Mouse (Mus musculus): ENCODE results near the gene Lgals2. TPM values are rescaled to one million over a fixed set of nuclear protein-coding genes. Genes with fewer than 3 reads are reported as not detected.
A peak's percentile ranks its signal among the peaks of the same experiment; 100 is the strongest.

The Lgals2 gene
- 2.2 TPM in 1 of 2 replicates, not detected in the other for polyA plus RNA-seq (2015; fragmentation: Nextera tagmentation; extraction: Ambion mirVana)

DNA sequence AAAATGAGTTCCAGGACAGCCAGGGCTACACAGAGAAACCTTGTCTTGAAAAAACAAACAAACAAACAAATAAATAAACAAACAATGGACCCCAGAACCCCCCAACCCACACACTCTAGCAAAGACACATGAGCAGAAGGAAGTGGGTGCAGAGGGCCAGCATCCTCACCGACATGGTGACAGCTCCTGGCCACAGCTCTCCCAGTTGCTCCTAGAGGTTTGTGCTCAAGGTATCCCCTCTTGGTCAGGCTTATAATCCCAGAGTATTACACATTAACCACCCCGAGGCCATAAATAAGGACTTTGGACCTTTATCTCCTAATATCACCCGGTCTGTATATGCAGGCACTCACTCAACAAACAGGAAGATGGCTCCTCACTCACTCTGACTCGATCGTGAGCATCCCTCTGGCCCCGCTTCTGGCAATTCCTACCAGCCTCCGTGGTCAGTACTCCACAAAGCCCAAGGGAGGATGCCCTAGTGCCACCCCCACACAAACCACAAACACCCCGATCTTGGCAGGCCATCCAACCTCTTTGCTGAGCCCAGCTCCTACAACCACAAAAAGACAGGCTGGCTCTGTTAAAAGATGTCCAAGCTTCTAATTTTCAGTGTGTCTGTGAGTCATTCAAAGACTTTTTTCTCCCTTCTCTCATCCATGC lies at the start of gene Lgals2:
Lgals2 (minus strand) TSS at position 227 of the 663 bp plus-strand sequence.
- peaks cover 13% of the 10 kb centered on the region; the same call in 1 of the 2 replicates for H3K4me1 ChIP-seq (ENCODE audit: control insufficient read depth, insufficient read depth, low read length)
- no peak within 1 kb of the TSS for H3K4me2 ChIP-seq (ENCODE audit: low read depth, low read length)
- no peaks in the 10 kb centered on the region for H3K27me3 ChIP-seq (ENCODE audit: control insufficient read depth, insufficient read depth, low read length)
- H3K36me3 ChIP-seq (ENCODE audit: control insufficient read depth, insufficient read depth) = no peaks in the 10 kb centered on the region
- no peak within 1 kb of the TSS for H3K27ac ChIP-seq (ENCODE audit: low read length)
- H3K9ac ChIP-seq (ENCODE audit: low read length) = no peak within 1 kb of the TSS
- no peaks in the 10 kb centered on the region for H3K9me3 ChIP-seq (replicated peaks; ENCODE audit: control insufficient read depth, low read length)
- whole genome bisulfite sequencing = 69% methylated on average over 8 of the region's 8 CpGs
- ATAC-seq (replicated peaks; ENCODE audit: extremely low read depth, insufficient read depth, low FRiP score) = no peak
- no peak within 1 kb of the TSS for H3K4me3 ChIP-seq (ENCODE audit: low read length)

DNA sequence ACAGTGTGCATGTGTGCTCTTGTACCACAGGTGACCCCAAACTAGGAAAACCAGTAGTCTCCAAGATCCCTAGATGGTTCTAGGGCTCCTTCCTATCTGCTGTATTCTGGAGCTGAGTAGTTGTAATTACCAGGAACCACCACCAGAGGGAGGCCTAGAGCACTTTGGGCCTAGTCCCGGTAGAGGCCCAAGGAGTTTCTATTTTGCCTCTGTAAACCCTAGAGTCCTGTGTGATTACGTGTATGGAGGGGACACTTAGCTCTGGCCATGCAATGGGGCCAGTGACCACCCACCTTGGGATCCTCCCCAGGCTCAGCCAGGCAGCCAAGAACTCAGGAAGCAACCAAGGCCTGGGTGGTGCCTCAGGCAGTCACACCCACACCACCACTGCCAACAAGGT lies 47.9 kb upstream of the Lgals2 start:
- Histone ChIP-seq H3K27me3 (ENCODE audit: control insufficient read depth, insufficient read depth, low read length) (no peaks in the 10 kb centered on the region), H3K9ac (ENCODE audit: low read length) (peak overlapping the region; percentile 62), H3K36me3 (ENCODE audit: control insufficient read depth, insufficient read depth) (peaks cover 23% of the 10 kb centered on the region), H3K4me1 (ENCODE audit: control insufficient read depth, insufficient read depth, low read length) (peaks cover 24% of the 10 kb centered on the region), H3K9me3 (replicated peaks; ENCODE audit: control insufficient read depth, low read length) (no peaks in the 10 kb centered on the region), H3K4me2 (ENCODE audit: low read depth, low read length) (no peak overlapping the region), H3K4me3 (ENCODE audit: low read length) (no peak overlapping the region), H3K27ac (ENCODE audit: low read length) (no peak overlapping the region)
- 18% methylated on average over 2 of the region's 2 CpGs for WGBS
- ATAC-seq (replicated peaks; ENCODE audit: extremely low read depth, insufficient read depth, low FRiP score) = no peak

DNA sequence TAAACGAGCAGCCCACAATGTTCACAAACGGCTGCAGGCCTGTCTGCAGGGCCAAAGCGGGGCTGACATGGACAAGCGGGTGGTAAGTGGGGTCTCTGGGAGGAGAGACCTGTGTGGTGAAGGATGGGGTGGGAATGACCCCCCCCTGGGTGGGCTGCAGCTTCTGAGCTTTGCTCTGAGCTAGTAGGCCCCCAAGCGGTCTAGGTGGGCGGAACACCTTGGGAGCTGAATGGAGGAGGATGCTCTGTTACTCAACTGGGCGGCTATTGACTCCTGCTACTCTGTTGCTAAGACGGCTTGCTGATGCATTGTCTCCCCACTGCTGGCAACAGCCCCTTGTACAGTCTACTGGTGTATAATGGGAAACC lies 46.1 kb upstream of the Lgals2 start:
- H3K9ac ChIP-seq (ENCODE audit: low read length) = peak overlapping the region; percentile 86
- H3K27me3 ChIP-seq (ENCODE audit: control insufficient read depth, insufficient read depth, low read length) = no peaks in the 10 kb centered on the region
- peak overlapping the region; percentile 80; the same call in 1 of the 2 replicates for H3K27ac ChIP-seq (ENCODE audit: low read length)
- H3K4me2 ChIP-seq (ENCODE audit: low read depth, low read length) = peak overlapping the region; percentile 89
- H3K4me3 ChIP-seq (ENCODE audit: low read length) = peak overlapping the region; percentile 83
- ATAC-seq (replicated peaks; ENCODE audit: extremely low read depth, insufficient read depth, low FRiP score) = no peak
- peaks cover 10% of the 10 kb centered on the region for H3K36me3 ChIP-seq (ENCODE audit: control insufficient read depth, insufficient read depth)
- WGBS = 62% methylated on average over 8 of the region's 8 CpGs
- H3K4me1 ChIP-seq (ENCODE audit: control insufficient read depth, insufficient read depth, low read length) = peaks cover 39% of the 10 kb centered on the region
- H3K9me3 ChIP-seq (replicated peaks; ENCODE audit: control insufficient read depth, low read length) = no peaks in the 10 kb centered on the region

DNA sequence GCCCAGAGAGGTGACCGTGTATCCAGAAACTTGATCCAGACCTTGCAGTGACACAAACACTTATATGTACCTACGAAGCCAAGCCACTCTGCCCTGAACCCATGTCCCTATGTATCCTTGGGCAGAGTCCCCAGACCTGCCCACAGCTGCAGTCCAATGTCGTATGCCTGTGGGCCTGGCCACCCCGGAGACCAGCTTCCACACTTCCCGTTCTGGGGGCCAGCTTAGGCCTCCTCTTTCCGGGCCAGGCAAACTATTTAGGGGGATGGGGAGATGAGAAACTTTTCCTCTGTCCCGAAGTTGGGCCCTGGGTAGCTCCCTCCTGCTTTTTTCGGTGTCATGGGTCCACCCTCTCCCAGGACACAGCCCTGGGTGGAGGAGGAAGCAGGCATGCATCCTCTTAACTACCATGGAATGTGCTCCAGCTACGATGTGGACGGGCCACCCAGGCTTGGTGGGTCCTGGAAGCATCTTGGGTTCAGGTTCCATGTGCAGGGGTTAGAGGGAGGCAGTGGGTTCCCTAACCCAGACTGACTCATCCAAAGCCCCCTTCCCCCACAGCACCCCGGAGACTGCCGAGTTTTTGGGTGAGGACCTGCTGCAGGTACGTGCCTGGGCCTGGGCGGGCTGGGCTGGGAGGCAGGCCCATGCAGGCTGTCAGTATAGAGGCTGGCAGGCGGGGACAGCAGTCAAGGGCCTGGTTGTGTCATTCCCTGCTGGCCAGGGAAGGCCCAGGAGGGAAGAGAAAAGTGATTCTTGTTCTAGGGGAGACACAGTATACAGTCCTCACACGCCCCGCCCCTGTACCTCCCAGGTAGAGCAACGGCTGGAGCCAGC lies 45.5 kb upstream of the Lgals2 start:
- H3K27me3 ChIP-seq (ENCODE audit: control insufficient read depth, insufficient read depth, low read length) = no peaks in the 10 kb centered on the region
- H3K27ac ChIP-seq (ENCODE audit: low read length) = peak overlapping the region; percentile 80
- no peaks in the 10 kb centered on the region for H3K9me3 ChIP-seq (replicated peaks; ENCODE audit: control insufficient read depth, low read length)
- no peak for ATAC-seq (replicated peaks; ENCODE audit: extremely low read depth, insufficient read depth, low FRiP score)
- H3K9ac ChIP-seq (ENCODE audit: low read length) = peak overlapping the region; percentile 86
- peak overlapping the region; percentile 89 for H3K4me2 ChIP-seq (ENCODE audit: low read depth, low read length)
- H3K4me1 ChIP-seq (ENCODE audit: control insufficient read depth, insufficient read depth, low read length) = peaks cover 41% of the 10 kb centered on the region
- WGBS = 21% methylated on average over 18 of the region's 18 CpGs
- peaks cover 6% of the 10 kb centered on the region; the same call in 1 of the 2 replicates for H3K36me3 ChIP-seq (ENCODE audit: control insufficient read depth, insufficient read depth)
- H3K4me3 ChIP-seq (ENCODE audit: low read length) = peak overlapping the region; percentile 83

DNA sequence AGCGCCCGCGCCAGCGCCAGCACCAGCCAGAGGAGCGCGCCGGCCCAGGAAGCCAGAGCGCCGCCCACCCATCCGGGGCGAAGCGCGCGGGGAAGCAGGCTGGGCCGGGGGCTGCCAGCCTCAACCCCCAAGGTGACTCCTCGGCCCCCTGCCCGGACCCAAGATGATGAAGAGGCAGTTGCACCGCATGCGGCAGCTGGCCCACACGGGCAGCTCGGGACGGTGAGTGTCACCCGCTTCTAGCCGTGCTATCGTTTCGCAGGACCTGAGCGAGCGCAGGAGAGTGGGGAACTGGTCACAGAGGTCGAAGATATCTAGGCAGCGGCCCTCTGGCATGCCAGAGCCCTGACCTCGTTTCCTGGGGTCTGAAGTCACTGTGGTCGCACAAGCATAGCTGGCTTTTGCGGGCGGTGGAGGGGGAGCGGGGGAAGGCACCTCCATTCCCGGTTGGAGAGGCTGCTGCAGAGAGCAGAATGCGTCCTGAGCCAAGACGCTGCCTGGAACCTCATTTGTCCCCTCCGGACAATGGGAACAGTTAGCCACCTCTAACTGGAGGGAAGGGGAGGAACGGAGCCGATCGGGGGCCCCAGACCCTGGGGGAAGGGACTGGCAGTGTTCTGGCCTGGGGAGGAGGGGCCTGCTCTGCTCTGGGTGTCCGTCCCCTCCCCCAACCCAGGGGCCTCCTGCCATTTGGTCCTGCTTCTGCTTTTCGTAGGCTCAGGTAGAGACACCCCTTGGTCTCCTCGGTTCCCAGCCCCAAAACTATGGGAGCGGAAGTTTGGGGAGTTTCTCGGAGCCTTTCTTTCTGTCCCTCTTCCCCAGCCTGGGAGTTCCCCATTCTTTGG lies 44.6 kb upstream of the Lgals2 start, which contains the start of gene Sh3bp1:
Sh3bp1 (plus strand) TSS at position 29 of the 845 bp plus-strand sequence.
- peak within 1 kb of the TSS; percentile 86 for H3K9ac ChIP-seq (ENCODE audit: low read length)
- H3K27ac ChIP-seq (ENCODE audit: low read length) = peak within 1 kb of the TSS; percentile 80
- H3K9me3 ChIP-seq (replicated peaks; ENCODE audit: control insufficient read depth, low read length) = no peaks in the 10 kb centered on the region
- peaks cover 41% of the 10 kb centered on the region for H3K4me1 ChIP-seq (ENCODE audit: control insufficient read depth, insufficient read depth, low read length)
- peak within 1 kb of the TSS; percentile 89 for H3K4me2 ChIP-seq (ENCODE audit: low read depth, low read length)
- no peaks in the 10 kb centered on the region for H3K27me3 ChIP-seq (ENCODE audit: control insufficient read depth, insufficient read depth, low read length)
- peaks cover 4% of the 10 kb centered on the region; the same call in 1 of the 2 replicates for H3K36me3 ChIP-seq (ENCODE audit: control insufficient read depth, insufficient read depth)
- ATAC-seq (replicated peaks; ENCODE audit: extremely low read depth, insufficient read depth, low FRiP score) = peak; percentile 68
- H3K4me3 ChIP-seq (ENCODE audit: low read length) = peak within 1 kb of the TSS; percentile 83
- WGBS = 1% methylated on average over 47 of the region's 47 CpGs

- no peaks in the 10 kb centered on the region; the same call in 1 of the 2 replicates for H3K36me3 ChIP-seq (ENCODE audit: control insufficient read depth, insufficient read depth)
- no peak for ATAC-seq (replicated peaks; ENCODE audit: extremely low read depth, insufficient read depth, low FRiP score)
- peak within 1 kb of the TSS; percentile 86 for H3K9ac ChIP-seq (ENCODE audit: low read length)
- H3K4me3 ChIP-seq (ENCODE audit: low read length) = peak within 1 kb of the TSS; percentile 83
- peak within 1 kb of the TSS; percentile 89 for H3K4me2 ChIP-seq (ENCODE audit: low read depth, low read length)
- no peaks in the 10 kb centered on the region for H3K27me3 ChIP-seq (ENCODE audit: control insufficient read depth, insufficient read depth, low read length)
- WGBS = 2% methylated on average over 20 of the region's 20 CpGs
- peaks cover 41% of the 10 kb centered on the region for H3K4me1 ChIP-seq (ENCODE audit: control insufficient read depth, insufficient read depth, low read length)
- H3K9me3 ChIP-seq (replicated peaks; ENCODE audit: control insufficient read depth, low read length) = no peaks in the 10 kb centered on the region
- peak within 1 kb of the TSS; percentile 80 for H3K27ac ChIP-seq (ENCODE audit: low read length)
Measured at GRCm38 (mm10) chr15:78899409-78899739, 44.0 kb upstream of the Lgals2 start, which contains the start of gene Gm49510. TSS of gene Gm49510 (plus strand) at chr15:78899667.

DNA sequence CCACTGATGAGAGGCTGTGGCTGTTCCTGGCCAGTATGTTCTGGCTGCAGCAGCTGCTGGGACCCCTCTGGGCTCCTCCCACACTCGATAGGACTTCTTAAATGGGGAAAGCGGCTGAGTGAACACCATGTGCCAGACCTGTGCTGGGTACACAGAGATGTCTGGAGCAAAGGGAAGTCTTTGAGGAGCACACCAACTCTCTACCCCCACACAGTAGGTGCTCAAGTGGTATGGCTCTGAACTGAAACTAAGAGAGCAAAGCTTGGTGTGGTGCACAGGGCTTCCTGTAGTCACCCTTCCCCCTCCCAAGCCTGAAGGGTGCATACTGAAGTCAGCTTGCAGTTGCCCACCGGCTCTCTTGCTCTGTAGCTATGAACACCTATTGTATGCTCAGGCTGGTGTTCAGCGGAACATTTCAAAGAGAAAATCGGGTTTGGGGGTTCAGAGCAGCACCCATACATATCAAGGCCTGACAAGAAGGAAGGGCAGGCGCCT lies 43.2 kb upstream of the Lgals2 start:
- Histone ChIP-seq H3K4me3 (ENCODE audit: low read length) (peak overlapping the region; percentile 10; the same call in 1 of the 2 replicates), H3K27me3 (ENCODE audit: control insufficient read depth, insufficient read depth, low read length) (no peaks in the 10 kb centered on the region), H3K4me1 (ENCODE audit: control insufficient read depth, insufficient read depth, low read length) (peaks cover 49% of the 10 kb centered on the region), H3K4me2 (ENCODE audit: low read depth, low read length) (peak overlapping the region; percentile 89), H3K27ac (ENCODE audit: low read length) (peak overlapping the region; percentile 60), H3K9ac (ENCODE audit: low read length) (peak overlapping the region; percentile 17; the same call in 1 of the 2 replicates), H3K9me3 (replicated peaks; ENCODE audit: control insufficient read depth, low read length) (no peaks in the 10 kb centered on the region), H3K36me3 (ENCODE audit: control insufficient read depth, insufficient read depth) (0 out of 2 replicates have a peak, but pooled peaks cover 3% of the 10 kb centered on the region)
- WGBS = 40% methylated on average over 6 of the region's 6 CpGs
- ATAC-seq (replicated peaks; ENCODE audit: extremely low read depth, insufficient read depth, low FRiP score) = no peak; the same call in 1 of the 2 replicates

GRCm38 (mm10) chr15:78897488-78897887 lies 42.2 kb upstream of the Lgals2 start:
- Histone ChIP-seq H3K9me3 (replicated peaks; ENCODE audit: control insufficient read depth, low read length) (no peaks in the 10 kb centered on the region), H3K27me3 (ENCODE audit: control insufficient read depth, insufficient read depth, low read length) (no peaks in the 10 kb centered on the region), H3K27ac (ENCODE audit: low read length) (no peak overlapping the region), H3K36me3 (ENCODE audit: control insufficient read depth, insufficient read depth) (0 out of 2 replicates have a peak, but pooled peaks cover 4% of the 10 kb centered on the region), H3K9ac (ENCODE audit: low read length) (no peak overlapping the region), H3K4me1 (ENCODE audit: control insufficient read depth, insufficient read depth, low read length) (peaks cover 52% of the 10 kb centered on the region), H3K4me2 (ENCODE audit: low read depth, low read length) (no peak overlapping the region), H3K4me3 (ENCODE audit: low read length) (no peak overlapping the region)
- WGBS = 84% methylated on average over 4 of the region's 4 CpGs
- ATAC-seq (replicated peaks; ENCODE audit: extremely low read depth, insufficient read depth, low FRiP score) = no peak

All from heart, embryonic 16.5 days (tissue).